Mouse (Mus musculus) embryonic facial prominence, embryonic 13.5 days (tissue): ENCODE results near the gene Siae. TPM values are rescaled to one million over a fixed set of nuclear protein-coding genes. Genes with fewer than 3 reads are reported as not detected.

Experiments
- ATAC-seq: fragments of 200-750 bp; cut with Nextera tagmentation; 2 replicates; pipeline ENCODE4 v1.8.0; 2017; ENCODE audit warnings: low read depth; ENCODE audit not compliant: insufficient number of reproducible peaks, insufficient read depth, low FRiP score, low TSS enrichment
- H3K27ac ChIP-seq: fragments of 300-500 bp; sonication (generic); 2 replicates; pipeline ENCODE4 v1.5.1; 2015; ENCODE audit warnings: moderate library complexity, mild to moderate bottlenecking, inconsistent platforms
- H3K27me3 ChIP-seq: fragments of 300-500 bp; sonication (generic); 2 replicates; pipeline ENCODE4 v1.6.1; 2015; ENCODE audit warnings: mild to moderate bottlenecking, inconsistent platforms
- H3K36me3 ChIP-seq: fragments of 300-500 bp; sonication (generic); 2 replicates; pipeline ENCODE4 v1.6.1; 2015; ENCODE audit warnings: mild to moderate bottlenecking, inconsistent platforms
- H3K4me1 ChIP-seq: fragments of 300-500 bp; sonication (generic); 2 replicates; pipeline ENCODE4 v1.6.1; 2015; ENCODE audit warnings: inconsistent platforms
- H3K4me2 ChIP-seq: fragments of 300-500 bp; sonication (generic); 2 replicates; pipeline ENCODE4 v1.6.1; 2015; ENCODE audit warnings: moderate library complexity, mild to moderate bottlenecking, inconsistent platforms
- H3K4me3 ChIP-seq: fragments of 300-500 bp; sonication (generic); 2 replicates; pipeline ENCODE4 v1.5.1; 2015; ENCODE audit warnings: mild to moderate bottlenecking, inconsistent platforms
- H3K9ac ChIP-seq: fragments of 300-500 bp; sonication (generic); 2 replicates; pipeline ENCODE4 v1.6.1; 2015; ENCODE audit warnings: mild to moderate bottlenecking, inconsistent platforms
- H3K9me3 ChIP-seq: fragments of 300-500 bp; sonication (generic); 2 replicates; pipeline ENCODE4 v1.6.1; 2016; ENCODE audit warnings: inconsistent platforms
- WGBS: fragments of 180-500 bp; shearing (Covaris S2); methylation state at CpG from one replicate; pipeline ENCODE4 v1.1.7; 2015; ENCODE audit warnings: mixed read lengths; 5-methylcytosine and 5-hydroxymethylcytosine counted together
- polyA plus RNA-seq: library from polyadenylated mRNA; unstranded; fragments of >200 nt; fragmentation: Nextera tagmentation; extraction: Ambion mirVana; gene quantifications from 2 replicates; pipeline ENCODE4 v1.2.1, GENCODE M21; 2015

Siae gene
- polyA plus RNA-seq, 1 experiment from 2014 or later, result 9.5 TPM

DNA sequence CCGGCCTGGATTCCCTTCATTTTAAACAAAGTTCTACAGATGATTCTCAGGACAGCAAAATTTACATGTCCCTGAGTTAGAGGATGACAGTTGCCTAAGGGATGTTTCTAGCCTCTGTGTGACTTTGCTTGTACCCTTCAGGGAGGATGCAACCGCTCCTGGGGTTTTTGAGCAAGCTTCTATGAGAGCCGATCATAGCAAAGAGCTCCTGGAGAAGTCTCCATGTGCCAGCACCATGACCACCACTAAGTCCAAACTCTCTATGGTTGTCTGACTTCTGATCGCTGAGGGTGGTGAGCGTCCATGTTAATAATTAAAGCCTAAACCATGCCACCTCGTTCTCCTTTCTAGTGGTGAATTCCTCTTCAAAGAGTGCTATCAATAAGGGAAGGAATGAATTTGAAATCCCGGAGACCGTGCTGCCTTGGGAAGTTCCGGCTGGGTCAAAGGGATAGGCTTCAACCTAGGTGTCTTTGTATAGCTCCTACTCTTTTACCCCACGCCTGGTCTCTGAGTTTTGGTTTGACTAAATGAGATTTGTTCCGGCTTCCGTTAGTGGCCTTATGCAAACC is 11.5 kb upstream of the Siae start:
- H3K9ac ChIP-seq, result 0 out of 2 replicates have a peak overlapping the region, but pooled peaks have one; percentile 54
- H3K27ac ChIP-seq, result no peak overlapping the region
- no peaks in the 10 kb centered on the region for H3K36me3 ChIP-seq
- peaks cover 40% of the 10 kb centered on the region for H3K27me3 ChIP-seq
- H3K4me1 ChIP-seq, result peaks cover 24% of the 10 kb centered on the region
- H3K4me2 ChIP-seq, result peak overlapping the region; percentile 69
- 0 out of 2 replicates have a peak, but pooled peaks have one; percentile 24 for ATAC-seq
- H3K9me3 ChIP-seq, result no peaks in the 10 kb centered on the region
- peak overlapping the region; percentile 38 for H3K4me3 ChIP-seq
- 28% methylated on average over 12 of the region's 12 CpGs for WGBS

DNA sequence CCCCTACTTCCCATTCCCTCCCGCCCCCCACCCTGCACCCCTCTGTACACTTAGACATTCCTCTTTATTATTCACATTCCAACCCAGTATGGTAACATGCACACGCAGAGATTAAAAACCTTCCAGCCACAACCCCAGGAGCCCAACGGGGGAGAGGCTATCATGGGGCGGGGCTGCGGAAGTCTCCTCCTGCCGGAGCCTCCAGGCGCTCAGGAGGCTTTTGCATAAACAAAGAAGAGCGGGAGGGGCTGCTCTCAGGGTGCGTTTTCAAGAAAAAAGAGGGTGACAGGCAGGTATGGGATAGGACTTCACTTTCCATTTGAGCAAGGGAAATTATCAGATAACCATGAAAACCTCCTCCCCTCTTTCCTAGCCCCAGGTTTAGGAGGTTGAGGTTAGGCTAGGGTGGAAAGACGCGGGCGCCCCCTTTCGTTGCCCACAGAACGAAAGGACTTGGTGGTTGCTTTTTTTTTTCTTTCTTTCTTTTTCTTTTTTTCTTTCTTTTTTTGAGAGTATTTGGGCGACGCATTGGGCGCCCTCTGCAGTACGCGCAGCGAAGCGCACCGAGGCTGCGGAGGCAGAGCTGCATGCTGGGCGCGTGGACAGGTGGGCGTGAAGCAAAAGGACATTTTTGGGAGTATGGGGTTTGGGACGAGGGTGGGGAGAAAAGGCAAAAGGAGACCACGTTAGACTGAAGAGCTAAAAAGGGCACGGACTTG is 10.9 kb upstream of the Siae start:
- Histone ChIP-seq H3K4me2 (peak overlapping the region; percentile 69), H3K9ac (peak overlapping the region; percentile 54), H3K27ac (no peak overlapping the region), H3K36me3 (no peaks in the 10 kb centered on the region), H3K27me3 (peaks cover 46% of the 10 kb centered on the region), H3K4me1 (peaks cover 17% of the 10 kb centered on the region), H3K9me3 (no peaks in the 10 kb centered on the region), H3K4me3 (peak overlapping the region; percentile 38)
- under 1% methylated on average over 29 of the region's 29 CpGs for WGBS
- ATAC-seq, result 0 out of 2 replicates have a peak, but pooled peaks have one; percentile 26

DNA sequence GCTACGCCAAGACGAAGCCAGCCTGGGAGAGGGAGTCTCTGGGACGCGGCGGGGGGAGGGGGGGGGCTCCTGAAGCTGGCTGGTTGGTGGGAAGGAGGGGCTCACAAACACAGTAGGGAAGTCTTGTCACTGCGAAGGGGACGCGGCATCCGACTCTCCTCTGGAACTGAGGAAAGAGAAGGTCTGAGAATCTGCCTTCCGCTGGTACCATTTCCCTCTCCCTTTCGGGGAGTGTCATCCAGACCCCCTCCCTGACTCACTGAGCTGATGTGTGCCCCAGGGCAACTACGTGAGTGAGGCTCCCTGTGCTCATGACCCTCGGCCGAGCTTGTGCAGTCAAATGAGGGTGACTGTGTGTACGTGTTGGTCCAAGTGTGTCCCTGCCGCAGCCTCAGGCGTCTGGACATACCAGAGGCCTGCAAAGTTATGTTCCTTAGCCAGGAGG is 10.3 kb upstream of the Siae start:
- H3K4me3 ChIP-seq, result peak overlapping the region; percentile 38
- peak overlapping the region; percentile 69 for H3K4me2 ChIP-seq
- peaks cover 17% of the 10 kb centered on the region for H3K4me1 ChIP-seq
- no peak for ATAC-seq
- H3K36me3 ChIP-seq, result no peaks in the 10 kb centered on the region
- no peak overlapping the region for H3K9ac ChIP-seq
- H3K27ac ChIP-seq, result no peak overlapping the region
- H3K27me3 ChIP-seq, result peaks cover 52% of the 10 kb centered on the region
- H3K9me3 ChIP-seq, result no peaks in the 10 kb centered on the region
- WGBS, result 7% methylated on average over 15 of the region's 17 CpGs

DNA sequence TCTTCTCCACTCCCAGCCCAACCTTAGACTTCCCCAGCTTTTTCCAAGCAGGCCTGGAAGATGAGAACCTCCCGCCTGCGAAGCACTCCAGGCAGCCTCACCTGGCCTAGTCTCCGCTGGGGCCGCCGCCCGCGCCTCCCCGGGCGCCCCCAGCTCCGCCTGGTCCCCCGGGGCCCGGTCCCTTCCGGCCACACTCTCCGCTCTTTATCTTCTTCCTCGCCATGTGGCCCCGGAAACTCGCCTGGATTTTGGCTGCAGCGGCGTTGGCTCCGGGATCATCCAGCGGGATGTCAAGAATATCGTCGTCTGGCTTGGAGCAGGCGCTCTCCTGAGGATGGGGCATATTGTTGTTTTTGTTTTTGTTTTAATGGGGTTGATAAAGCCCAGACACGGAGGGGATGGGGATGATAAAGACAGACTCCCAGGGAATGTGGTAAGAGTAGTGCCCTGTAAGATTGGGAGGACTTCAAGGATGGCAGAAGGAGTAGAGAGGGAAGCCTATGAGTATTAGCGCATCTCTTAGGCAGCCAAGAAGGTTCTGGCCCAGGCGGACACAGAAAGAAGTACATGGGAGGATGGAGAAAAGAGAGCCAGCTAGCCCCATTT is 9.5 kb upstream of the Siae start:
- peaks cover 17% of the 10 kb centered on the region for H3K4me1 ChIP-seq
- H3K27me3 ChIP-seq, result peaks cover 60% of the 10 kb centered on the region
- no peaks in the 10 kb centered on the region for H3K36me3 ChIP-seq
- H3K27ac ChIP-seq, result no peak overlapping the region
- H3K4me2 ChIP-seq, result peak overlapping the region; percentile 69
- no peak for ATAC-seq
- WGBS, result 16% methylated on average over 27 of the region's 27 CpGs
- no peaks in the 10 kb centered on the region for H3K9me3 ChIP-seq
- H3K4me3 ChIP-seq, result peak overlapping the region; percentile 6; the same call in 1 of the 2 replicates
- no peak overlapping the region for H3K9ac ChIP-seq

DNA sequence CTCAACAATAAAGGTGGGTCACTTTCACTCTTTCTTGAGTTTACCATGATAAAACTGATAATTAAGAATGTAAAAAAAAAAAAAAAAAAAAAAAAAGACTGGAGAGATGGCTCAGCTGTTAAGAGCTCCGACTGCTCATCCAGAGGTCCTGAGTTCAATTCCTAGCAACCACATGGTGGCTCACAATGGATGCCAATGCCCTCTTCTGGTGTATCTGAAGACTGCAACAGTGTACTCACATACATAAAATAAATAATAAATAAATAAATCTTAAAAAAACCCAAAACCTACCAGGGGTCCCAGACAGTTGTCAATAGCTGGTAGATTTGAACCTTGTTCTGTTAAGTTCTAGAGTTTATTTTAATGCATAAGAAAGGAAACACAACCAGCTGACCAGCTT is 8.6 kb upstream of the Siae start:
- Histone ChIP-seq H3K4me2 (no peak overlapping the region), H3K9me3 (no peaks in the 10 kb centered on the region), H3K27ac (no peak overlapping the region), H3K9ac (no peak overlapping the region), H3K4me3 (no peak overlapping the region), H3K27me3 (peaks cover 69% of the 10 kb centered on the region), H3K4me1 (peaks cover 23% of the 10 kb centered on the region), H3K36me3 (no peaks in the 10 kb centered on the region)
- WGBS, result 100% methylated on average over 1 of the region's 1 CpGs
- ATAC-seq, result no peak

DNA sequence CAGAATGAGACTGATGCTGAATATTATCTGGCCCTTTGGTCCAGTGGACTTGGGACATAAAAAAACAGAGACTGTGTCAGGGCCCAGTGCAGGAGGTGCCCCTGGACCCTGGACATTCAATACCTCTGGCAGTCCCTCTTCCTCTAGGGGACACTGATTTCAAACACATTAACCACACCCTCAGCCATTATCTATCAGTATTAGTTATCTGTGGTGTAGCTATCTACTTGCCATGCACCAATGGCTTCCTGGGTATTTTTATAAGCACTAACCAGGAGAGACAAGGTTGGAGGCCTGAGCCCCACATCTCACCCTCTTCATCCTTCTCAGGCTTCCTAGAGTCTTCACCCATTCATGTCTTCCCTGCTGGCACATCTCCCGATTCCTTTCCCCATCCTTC is 5.1 kb upstream of the Siae start:
- Histone ChIP-seq H3K9me3 (no peaks in the 10 kb centered on the region), H3K27me3 (peaks cover 83% of the 10 kb centered on the region), H3K36me3 (no peaks in the 10 kb centered on the region), H3K4me2 (no peak overlapping the region), H3K9ac (no peak overlapping the region), H3K4me3 (no peak overlapping the region), H3K27ac (no peak overlapping the region), H3K4me1 (peaks cover 35% of the 10 kb centered on the region)
- ATAC-seq, result no peak
- WGBS, result 74% methylated on average over 1 of the region's 1 CpGs

DNA sequence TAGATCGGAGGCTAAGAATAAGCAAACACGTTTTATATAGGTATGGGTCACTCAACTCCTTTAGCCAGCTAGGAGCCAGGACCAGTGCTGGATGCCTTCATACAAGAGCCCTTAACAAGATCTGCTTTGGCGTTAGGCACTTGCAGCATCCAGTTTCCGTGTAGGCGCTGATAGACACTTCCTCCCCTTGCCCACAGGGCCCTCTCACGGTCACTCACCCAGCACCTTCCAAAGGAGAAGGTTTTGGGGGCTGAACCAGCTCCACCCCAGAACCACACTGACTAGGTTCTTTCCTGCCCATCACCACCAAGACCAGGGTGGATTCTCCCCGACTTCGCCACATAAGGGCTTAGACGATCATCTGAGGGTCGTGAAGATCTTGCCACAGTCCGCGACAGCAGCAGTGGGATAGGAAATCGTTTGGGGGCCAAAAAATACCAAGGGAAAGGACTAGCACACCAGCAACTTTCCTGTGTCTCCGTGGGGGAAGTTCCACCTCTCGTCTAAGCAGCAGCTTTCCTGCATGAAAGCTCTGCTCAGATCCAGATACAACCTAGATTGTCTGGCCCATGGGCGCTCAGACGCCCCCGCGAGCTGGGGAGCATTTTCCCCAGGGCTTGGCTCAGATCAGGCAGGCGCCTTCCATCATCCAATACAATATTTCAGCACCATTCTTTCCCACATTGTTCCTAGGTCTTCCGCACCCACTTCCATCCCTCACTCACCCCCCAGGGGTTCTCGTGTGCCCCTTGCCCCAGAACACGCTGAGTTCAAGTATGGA is 3.6 kb upstream of the Siae start:
- Histone ChIP-seq H3K4me3 (peak overlapping the region; percentile 50), H3K4me2 (peak overlapping the region; percentile 89), H3K9me3 (no peaks in the 10 kb centered on the region), H3K27me3 (peaks cover 71% of the 10 kb centered on the region), H3K4me1 (peaks cover 42% of the 10 kb centered on the region), H3K27ac (no peak overlapping the region), H3K9ac (peak overlapping the region; percentile 62), H3K36me3 (no peaks in the 10 kb centered on the region)
- WGBS, result 4% methylated on average over 23 of the region's 23 CpGs
- no peak; the same call in 1 of the 2 replicates for ATAC-seq

DNA sequence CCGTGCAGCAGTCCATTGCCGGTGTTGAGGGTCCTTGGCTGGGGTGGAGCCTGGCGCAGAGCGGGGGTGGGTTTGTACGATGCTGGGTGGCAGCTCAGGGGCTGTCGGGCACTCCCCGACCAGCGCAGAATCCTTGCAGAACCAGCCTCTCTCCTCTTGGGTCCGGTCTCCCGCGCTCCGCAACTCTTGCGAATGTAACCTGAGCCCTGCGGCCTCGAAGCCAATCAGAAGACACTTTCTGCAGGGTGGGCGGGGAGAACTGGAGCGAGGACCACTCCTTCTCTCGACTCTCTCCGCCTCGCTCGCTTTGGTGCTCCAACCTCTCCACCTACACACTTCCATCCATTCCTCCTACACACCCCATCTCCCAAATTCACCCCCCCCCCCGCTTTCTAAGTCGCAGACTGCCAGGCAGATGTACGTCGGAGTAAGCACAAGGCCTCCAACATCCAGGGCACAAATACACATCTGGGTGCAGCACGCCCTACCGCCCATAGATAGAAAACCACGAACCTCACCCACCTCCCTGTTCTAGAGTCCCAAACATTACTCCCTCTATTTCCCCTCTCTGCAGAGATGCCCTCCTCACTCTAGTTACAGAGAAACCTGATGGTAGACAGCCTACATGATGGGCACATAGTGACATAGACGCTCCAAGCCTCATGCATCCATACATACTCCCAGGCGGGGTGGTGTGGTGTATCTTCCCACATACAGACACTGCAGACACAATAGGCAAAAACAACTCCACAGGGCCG is 2.8 kb upstream of the Siae start, which contains the start of gene Nrgn:
Nrgn (minus strand) TSS at position 369 of the 758 bp plus-strand sequence.
- H3K4me1 ChIP-seq, result peaks cover 42% of the 10 kb centered on the region
- 6% methylated on average over 31 of the region's 31 CpGs for WGBS
- H3K4me2 ChIP-seq, result peak within 1 kb of the TSS; percentile 89
- peak within 1 kb of the TSS; percentile 62 for H3K9ac ChIP-seq
- no peaks in the 10 kb centered on the region for H3K9me3 ChIP-seq
- H3K36me3 ChIP-seq, result no peaks in the 10 kb centered on the region
- H3K27ac ChIP-seq, result no peak within 1 kb of the TSS
- peak; percentile 93 for ATAC-seq
- peak within 1 kb of the TSS; percentile 50 for H3K4me3 ChIP-seq
- peaks cover 64% of the 10 kb centered on the region for H3K27me3 ChIP-seq

DNA sequence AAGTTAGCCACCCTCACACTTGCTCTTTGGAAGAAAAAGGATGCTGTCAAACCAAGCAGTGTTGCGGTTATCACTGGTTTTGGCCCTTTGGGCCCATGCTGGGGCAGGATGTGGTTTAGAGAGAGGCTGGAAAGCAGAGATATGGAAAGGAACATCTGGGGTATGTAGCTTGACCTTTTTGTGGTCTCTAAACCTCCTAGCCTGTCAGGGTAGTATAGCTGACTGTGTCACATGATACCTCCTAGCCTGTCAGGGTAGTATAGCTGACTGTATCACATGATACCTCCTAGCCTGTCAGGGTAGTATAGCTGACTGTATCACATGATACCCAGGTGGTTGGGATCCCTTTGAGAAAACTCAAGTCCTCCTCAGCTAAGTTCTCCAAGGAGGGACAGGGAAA is 1.2 kb upstream of the Siae start:
- Histone ChIP-seq H3K9ac (no peak overlapping the region), H3K36me3 (no peaks in the 10 kb centered on the region), H3K27me3 (peaks cover 49% of the 10 kb centered on the region), H3K4me2 (no peak overlapping the region), H3K4me3 (no peak overlapping the region), H3K27ac (no peak overlapping the region), H3K4me1 (peaks cover 42% of the 10 kb centered on the region), H3K9me3 (no peaks in the 10 kb centered on the region)
- ATAC-seq, result no peak
- 77% methylated on average over 1 of the region's 1 CpGs for WGBS

DNA sequence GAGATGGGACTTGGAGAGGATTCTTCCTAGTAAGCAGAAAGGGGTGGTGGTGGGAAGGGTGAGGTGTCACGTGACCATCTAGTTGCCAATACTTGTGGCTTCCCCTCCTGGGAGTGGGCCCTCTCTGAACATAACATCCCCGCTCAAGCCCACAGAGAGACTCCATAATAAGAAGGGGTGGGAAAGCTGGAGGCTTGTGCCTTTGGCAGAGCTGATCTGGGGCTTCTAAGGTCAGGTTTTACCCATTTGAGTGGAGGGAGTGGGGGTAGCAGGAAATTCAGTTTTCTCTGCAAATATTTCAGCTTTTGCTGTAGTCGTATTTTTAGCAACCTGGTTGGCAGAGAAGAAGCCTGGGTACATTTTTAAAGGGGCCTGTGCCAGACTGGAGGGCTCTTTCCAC is 868 bp downstream of the Siae start:
- no peak for ATAC-seq
- no peak overlapping the region for H3K4me2 ChIP-seq
- H3K36me3 ChIP-seq, result no peaks in the 10 kb centered on the region
- H3K27me3 ChIP-seq, result peaks cover 28% of the 10 kb centered on the region
- 0 out of 2 replicates have a peak overlapping the region, but pooled peaks have one; percentile 19 for H3K27ac ChIP-seq
- 59% methylated on average over 3 of the region's 3 CpGs for WGBS
- H3K9me3 ChIP-seq, result no peaks in the 10 kb centered on the region
- no peak overlapping the region for H3K9ac ChIP-seq
- no peak overlapping the region for H3K4me3 ChIP-seq
- peaks cover 41% of the 10 kb centered on the region for H3K4me1 ChIP-seq

DNA sequence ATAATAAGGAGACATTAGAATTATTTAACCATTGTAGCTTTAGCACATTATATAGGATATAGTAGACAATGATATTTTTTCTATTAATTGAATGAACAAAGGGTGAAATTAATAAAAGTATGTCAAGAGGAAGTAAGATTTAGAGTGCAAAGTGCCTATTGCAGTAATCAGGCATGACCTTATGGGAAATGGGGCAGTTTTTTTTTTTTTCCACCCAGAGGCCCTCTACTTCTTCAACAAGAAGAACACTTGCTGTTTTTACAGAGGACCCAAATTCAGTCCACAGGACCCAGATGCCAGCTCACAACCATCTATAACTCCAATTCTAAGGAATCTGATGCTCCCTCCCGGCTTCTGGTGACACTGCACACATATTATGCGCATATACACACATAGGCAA is 5.1 kb downstream of the Siae start:
- Histone ChIP-seq H3K27ac (no peak overlapping the region), H3K4me2 (no peak overlapping the region), H3K4me1 (peaks cover 11% of the 10 kb centered on the region), H3K27me3 (0 out of 2 replicates have a peak, but pooled peaks cover 1% of the 10 kb centered on the region), H3K4me3 (no peak overlapping the region), H3K9me3 (no peaks in the 10 kb centered on the region), H3K36me3 (no peaks in the 10 kb centered on the region), H3K9ac (no peak overlapping the region)
- ATAC-seq, result no peak
- 86% methylated on average over 2 of the region's 2 CpGs for WGBS
